Mouse (Mus musculus) ES-E14 (cell line): Measurements from ENCODE around the gene Tsc22d1.

Experiments
- HCFC1 ChIP-seq: IDR thresholded peaks from 2 replicates; pipeline ENCODE4 v1.6.1; 2012; ENCODE audit warnings: low read length, inconsistent platforms, borderline replicate concordance; ENCODE audit not compliant: insufficient read depth
- MAFK ChIP-seq: IDR thresholded peaks from 2 replicates; pipeline ENCODE4 v1.6.1; 2014; ENCODE audit warnings: mild to moderate bottlenecking, low read depth, low read length, inconsistent platforms; ENCODE audit not compliant: insufficient read depth
- ZC3H11A ChIP-seq: IDR thresholded peaks from 2 replicates; pipeline ENCODE4 v1.6.1; 2012; ENCODE audit warnings: low read depth, mild to moderate bottlenecking, inconsistent platforms, low read length, borderline replicate concordance
- ZNF384 ChIP-seq: IDR thresholded peaks from 2 replicates; pipeline ENCODE4 v1.6.1; 2012; ENCODE audit warnings: low read depth, low read length, inconsistent platforms

GRCm38 (mm10) chr14:76416366-76417040 lies 1.7 kb downstream of the Tsc22d1 start:
- TF ChIP-seq ZC3H11A (no peak), ZNF384 (no peak), MAFK (no peak), HCFC1 (no peak)
